Mouse (Mus musculus) layer of hippocampus, adult 18-20 months (tissue): ENCODE measurements around the gene Atl1. TPM values are rescaled to one million over a fixed set of nuclear protein-coding genes. Genes with fewer than 3 reads are reported as not detected.

Experiments
- DNase-seq, 2 experiments: peaks; one replicate each; pipeline ENCODE4 v3.0.0; 2022; ENCODE audit warnings: low spot score in 2 of 2
- total RNA-seq, 2 experiments: library from RNA; stranded (reverse); gene quantifications; 2 replicates each; pipeline ENCODE4 v1.2.3; 2021

Atl1 gene
- total RNA-seq, 2 experiments from 2014 or later: 192 to 198 TPM

DNA sequence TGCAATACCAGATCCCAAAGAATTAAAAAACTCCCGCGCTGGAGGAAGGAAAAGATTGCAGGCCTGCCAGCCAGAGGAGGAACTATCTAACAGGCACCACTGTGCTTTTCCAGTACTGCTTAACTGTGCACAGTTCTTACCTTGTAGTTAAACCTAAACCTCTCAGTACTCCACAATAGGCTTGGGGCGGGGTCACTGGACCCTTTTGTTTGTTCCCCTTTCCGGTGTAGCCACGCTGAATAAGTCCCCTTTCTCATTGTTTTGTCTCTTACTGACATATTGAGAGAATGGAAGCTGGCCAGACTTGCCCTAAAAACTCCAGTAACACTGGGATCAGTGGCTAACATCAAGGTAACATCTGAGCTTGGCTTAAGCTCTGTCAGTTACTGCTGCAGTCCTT, 45.3 kb downstream of the Atl1 start:
- DNase-seq: no peak

- no peak for DNase-seq
Measured at GRCm38 (mm10) chr12:69939291-69939690, 46.9 kb downstream of the Atl1 start.

DNA sequence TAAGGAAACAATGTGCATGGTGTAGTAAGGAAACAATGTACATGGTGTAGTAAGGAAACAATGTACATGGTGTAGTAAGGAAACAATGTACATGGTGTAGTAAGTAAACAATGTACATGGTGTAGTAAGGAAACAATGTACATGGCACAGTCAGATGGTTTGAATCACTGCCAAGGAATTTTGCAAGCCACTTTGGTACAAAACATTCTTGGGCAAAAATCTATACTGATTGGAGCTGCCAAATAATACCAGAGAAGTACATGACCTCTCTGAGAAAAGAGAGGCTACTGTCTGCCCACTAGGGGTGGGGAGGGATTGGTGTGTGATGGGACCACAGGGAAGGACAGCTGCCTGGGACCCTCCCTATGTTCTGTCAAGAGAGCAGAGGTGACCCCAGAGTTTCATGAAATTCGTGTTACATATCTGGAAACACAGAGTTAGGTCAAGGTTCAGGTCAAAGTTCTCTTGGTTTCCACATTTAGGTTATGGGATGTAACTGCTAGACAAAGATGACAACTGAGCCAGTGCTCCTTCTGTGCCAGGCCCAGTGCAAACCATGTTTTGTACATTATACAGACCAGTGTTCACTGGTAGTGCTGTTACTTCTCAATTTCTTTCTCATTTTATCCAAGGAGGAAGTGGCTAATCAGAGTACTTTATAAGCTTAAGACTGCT, 49.4 kb downstream of the Atl1 start:
- no peak for DNase-seq

GRCm38 (mm10) chr12:69945861-69946260, 53.4 kb downstream of the Atl1 start:
- DNase-seq: no peak

GRCm38 (mm10) chr12:69947502-69947901, 55.1 kb downstream of the Atl1 start:
- no peak for DNase-seq

- no peak for DNase-seq
Measured at GRCm38 (mm10) chr12:69957378-69957777, 65.0 kb downstream of the Atl1 start.

DNA sequence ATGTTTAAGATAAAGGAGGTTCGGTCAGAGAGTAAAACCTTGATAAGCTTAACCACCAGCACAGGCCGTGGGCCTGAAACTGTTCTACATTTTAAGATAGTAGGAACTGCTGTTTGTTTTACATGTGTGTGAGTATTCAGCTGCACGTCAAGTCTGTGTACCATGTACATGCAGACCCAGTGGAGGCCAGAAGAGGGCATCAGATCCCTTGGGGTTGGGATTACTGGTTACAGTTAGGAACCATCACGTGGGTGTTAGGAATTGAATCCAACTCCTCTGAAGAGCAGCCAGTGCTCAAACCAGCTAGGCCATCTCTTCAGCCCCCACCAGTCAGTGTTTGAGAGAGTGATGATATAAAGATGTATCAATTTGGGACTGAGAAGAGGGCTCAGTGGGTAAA, 70.1 kb downstream of the Atl1 start:
- DNase-seq: peak; percentile 52 to 77

DNA sequence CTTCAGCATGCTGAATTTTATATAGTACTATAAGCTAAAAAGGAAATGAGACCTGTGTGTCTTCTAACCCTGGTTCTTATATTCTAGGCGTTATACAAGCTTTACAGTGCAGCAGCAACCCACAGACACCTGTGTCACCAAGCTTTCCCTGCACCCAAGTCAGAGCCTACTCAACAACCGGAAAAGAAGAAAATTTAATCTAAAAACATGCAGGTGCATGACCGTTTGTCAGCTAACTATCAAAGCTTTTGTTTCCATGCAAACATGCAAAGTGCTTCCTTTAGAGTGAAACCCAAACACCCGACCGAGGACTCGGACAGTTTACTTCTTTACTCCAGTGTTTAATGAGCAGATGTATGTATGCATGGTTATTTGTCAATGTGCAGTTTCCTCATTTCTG, 70.7 kb downstream of the Atl1 start:
- no peak for DNase-seq

DNA sequence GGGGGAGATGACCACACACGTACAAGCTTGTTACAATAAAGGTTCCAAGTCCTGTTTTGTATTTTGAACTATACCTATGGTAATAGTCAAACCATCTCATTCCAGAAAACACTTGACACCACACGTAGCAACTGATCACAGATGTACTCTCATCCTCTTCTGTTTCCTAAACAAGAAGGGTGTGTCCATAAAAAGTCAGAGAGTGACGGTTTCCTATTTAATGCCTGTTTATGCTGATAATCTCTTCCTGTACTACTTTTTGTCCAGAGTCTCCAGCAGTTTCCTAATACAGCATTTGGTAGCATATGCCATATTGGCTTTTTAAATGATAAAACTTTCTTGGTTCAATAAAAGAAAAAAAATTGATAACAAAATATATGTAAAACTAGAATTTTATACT, 73.2 kb downstream of the Atl1 start:
- DNase-seq: no peak

DNA sequence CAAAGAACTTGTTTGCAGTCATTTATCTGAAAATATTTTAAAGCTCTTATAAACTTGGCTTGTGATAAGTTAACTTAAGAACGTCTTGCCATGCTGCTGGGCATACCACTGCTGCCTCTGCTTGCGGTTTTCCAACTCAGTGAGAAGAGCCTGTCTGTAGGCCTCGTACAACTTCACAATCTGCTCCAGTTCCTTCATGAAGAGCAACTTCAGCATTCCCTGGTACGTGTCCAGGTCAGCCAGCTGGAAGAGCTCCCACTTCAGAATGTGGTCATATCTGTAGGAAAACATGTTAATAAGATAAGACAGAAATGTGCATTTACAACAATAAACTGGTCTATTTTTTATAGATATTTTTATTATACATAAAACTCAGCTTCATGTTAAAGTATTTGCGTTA, 73.7 kb downstream of the Atl1 start:
- no peak for DNase-seq

- DNase-seq: no peak
Measured at GRCm38 (mm10) chr12:69967112-69967511, 74.7 kb downstream of the Atl1 start.

DNA sequence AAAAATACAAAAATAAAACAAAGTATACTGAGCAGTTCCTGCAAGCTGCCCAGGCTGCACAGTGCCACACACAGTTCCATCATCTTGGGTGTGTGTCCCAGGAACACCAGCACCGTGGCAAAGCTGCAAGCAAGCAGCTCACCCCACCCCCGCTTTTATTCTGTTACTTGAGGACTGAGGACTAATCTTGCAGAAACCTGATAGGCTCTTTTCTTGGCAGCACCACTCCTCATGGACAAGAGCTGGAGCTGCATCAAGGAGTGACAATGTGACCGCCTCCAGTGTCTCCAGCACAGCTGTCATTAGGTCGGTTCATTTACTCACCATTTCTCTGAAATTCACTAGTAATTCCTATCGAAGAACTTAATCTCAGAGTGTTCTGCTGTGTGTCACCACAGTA, 75.7 kb downstream of the Atl1 start:
- DNase-seq: no peak

- no peak for DNase-seq
Measured at GRCm38 (mm10) chr12:69973666-69974065, 81.3 kb downstream of the Atl1 start.

DNA sequence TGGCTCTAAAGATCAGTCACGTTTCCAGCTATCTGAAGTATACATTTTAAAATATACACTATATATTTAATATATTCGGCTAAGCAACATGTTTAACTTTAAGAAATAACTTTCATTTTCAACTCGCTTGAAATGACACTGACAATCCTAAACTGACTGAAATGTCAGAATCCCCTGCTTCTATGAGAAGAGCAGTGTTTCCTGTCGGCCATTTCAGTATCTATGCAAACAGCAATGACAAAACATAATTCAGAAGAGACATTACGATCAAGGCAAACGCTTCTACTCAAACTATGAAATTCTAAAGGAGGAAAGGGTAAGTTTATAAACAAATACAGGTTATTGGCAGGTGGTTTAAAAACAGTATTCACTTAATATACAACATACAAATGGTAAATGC, 84.3 kb downstream of the Atl1 start:
- DNase-seq: no peak

DNA sequence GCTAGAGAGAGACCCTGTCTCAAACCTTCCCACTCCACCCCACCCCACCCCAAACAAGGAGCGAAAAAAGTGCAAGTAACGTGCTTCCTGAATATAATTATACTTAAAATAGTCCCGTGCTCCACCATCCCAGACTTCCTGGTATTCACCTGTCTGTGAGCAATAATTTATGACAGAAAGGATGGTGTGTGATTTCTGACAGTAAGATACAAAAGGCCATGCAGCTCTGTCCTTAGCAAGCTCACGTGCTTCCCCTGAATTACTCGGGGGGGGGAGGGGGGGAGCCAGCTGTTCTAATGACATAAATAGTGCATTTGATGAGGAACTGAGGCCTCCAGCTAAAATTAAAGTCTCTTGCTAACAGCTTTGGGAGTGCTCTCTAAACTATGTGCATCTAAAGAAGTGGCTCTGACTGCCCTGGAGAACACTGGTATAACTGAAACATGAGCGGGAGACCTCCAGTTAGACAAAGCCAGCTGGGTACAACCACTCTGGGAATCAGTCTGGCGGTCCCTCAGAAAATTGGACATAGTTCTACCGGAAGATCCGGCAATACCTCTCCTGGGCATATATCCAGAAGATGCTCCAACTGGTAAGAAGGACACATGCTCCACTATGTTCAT, 85.1 kb downstream of the Atl1 start:
- no peak for DNase-seq

- DNase-seq: no peak
Measured at GRCm38 (mm10) chr12:69982874-69983273, 90.5 kb downstream of the Atl1 start.

GRCm38 (mm10) chr12:69985546-69985945, 93.1 kb downstream of the Atl1 start:
- DNase-seq: no peak

DNA sequence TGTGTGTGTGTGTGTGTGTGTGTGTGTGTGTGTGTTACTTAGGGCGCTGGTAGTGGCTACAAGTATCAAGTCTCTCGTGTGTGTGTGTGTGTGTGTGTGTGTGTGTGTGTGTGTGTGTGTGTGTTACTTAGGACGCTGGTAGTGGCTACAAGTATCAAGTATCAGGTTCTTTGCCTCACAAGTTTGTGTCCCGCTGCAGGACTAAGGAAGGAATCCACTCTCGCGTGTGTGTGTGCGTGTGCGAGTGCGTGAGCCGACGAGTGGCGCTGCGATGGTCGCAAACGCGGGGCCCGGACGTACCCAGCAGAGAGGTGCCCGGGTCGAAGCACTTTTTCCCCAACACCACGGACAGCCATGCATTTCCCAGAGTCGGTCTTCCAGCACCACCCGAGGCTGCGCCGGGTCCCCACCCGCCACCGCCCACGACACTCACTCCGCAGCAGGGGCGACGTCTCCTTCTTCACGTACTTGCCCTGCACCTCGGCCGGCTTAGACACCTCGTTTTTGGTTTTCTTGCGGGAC, 93.9 kb downstream of the Atl1 start:
- DNase-seq: peak in 1 of 2 experiments; percentile 33

- peak; percentile 84 to 89 for DNase-seq
Measured at GRCm38 (mm10) chr12:69986786-69987497, 94.5 kb downstream of the Atl1 start, which contains the start of gene Sav1. Gene Sav1 (minus strand): TSS chr12:69987002.

DNA sequence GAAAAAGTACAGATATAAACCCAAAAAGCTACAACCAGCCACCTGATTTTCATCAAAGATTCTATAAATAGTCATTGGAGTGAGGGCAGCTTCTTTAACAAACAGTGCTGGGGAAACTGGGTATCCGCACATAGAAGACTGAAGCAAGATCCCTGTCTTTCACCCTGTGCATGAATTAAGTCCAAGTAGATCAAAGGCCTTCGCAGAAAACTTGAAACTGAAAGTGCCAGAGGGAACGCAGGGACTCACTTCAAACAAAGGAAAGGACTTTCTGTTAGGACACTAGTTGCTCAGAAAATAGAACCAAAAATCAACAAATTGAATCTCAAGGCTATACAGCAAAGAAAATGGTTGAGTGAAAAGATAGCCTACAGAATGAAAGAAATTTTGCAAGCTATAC, 103.0 kb downstream of the Atl1 start:
- DNase-seq: no peak

GRCm38 (mm10) chr12:69998186-69998983, 106.0 kb downstream of the Atl1 start:
- no peak for DNase-seq
